Mouse (Mus musculus): ENCODE measurements around the gene Bbof1.

The Bbof1 gene

DNA sequence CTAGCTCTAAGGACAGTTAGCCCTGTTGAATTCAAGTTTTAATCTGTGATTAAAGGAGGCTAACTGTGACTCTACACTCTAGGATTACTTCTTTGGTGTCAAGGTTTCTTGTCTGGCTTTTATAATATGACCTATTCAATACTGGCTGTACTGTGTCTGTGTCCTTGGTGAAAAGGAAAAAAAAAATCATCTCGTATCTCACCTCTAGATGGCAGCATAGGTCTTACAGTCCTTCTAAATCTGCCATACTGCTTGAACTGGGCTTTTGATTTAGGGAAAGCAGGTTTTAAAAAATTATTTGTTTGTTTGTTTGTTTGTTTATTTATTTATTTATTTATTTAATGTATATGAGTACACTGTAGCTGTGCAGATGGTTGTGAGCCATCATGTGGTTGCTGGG, 59.8 kb downstream of the Bbof1 start:
- peak; percentile 92 for DNase-seq (ENCODE audit: low spot score)

GRCm38 (mm10) chr12:84478937-84479336, 70.1 kb downstream of the Bbof1 start:
- DNase-seq (ENCODE audit: low spot score): no peak

- DNase-seq (ENCODE audit: low spot score): no peak
These were observed 72.4 kb downstream of the Bbof1 start for GRCm38 (mm10) chr12:84481251-84481650.

DNA sequence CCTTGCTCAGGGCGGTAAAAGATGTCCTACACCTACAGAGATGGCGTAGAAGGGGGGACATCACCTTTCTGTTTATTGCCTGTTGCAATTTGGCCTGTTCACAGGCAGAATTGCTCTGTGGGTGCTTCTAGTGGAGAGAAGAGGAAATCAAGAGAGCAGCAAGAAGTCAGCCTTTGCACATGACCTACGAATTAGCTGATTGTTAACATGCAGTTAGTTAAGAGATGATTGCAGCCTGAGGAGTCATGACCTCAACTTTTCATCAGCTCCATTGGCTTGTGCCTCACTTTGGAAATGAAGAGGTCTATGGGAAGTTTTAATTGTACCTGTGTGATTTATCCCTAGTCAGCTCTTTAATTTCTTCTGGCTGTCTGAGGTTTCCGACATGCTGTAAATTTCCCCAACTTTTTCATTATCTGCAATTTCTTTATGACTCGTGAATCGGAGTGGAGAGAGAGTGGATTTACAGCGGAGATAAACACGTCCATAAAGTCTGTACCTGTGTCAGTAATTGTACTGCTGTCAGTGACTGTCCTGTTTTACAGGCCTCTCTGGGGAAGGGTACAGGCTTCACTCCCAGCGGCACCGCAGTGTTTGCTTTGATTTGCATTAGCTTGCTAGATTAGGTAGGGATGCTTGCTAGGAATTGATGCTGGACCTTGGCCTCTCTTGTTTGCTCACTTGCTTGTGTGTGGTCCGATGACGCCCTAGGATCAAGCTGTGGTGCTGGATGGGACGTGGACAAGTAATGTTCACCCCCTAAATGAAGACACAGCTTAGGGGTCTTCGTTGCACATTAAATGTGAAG, 74.1 kb downstream of the Bbof1 start:
- DNase-seq (ENCODE audit: low spot score): no peak

DNA sequence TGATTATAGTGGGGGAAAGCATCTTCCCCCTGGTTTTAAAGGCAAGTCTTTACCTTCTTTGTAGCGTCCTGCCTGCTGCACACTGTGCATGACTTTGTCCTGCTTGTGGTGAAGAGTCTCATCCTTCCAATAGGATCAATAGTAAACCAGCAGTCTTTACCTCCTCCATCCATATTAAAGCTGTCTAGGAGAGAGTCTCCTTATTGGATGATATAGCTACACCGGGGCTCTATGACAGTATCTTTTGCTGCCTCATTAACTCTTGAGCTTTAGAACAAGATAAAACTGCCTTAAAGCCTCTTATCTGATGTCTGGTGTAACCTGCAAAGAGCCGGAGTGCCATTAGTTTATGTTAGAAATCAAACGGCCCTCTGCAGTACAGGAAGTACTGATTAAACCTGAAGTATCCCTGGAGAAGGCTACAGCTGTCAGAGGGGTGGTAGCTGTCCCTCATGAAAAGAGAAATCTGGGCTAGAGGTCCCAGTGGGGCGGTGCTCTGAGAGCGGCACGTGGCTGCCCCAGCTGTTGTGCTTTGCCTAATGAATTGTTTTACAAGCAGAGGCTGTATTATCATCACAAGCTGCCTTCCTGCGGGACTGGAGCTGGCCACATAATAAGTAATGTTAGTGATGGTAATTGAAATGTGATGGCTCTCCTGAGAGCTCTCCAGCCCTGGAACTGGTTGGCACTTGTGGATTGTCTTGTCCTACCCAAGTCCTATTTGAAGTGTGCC, 78.6 kb downstream of the Bbof1 start:
- peak; percentile 86 for DNase-seq (ENCODE audit: low spot score)
